Mouse (Mus musculus): Measurements from ENCODE around the gene Atp5c1.
A peak's percentile ranks its signal among the peaks of the same experiment; 100 is the strongest.

The Atp5c1 gene

GRCm38 (mm10) chr2:10049456-10049855 is 30.9 kb downstream of the Atp5c1 start:
- no peak for DNase-seq

- DNase-seq: peak; percentile 95
Measured at GRCm38 (mm10) chr2:10048461-10048860, 31.8 kb downstream of the Atp5c1 start, which contains the start of gene Taf3. Gene Taf3 (minus strand): TSS chr2:10048596.

- DNase-seq: peak; percentile 39
Measured at GRCm38 (mm10) chr2:10047758-10048436, 32.4 kb downstream of the Atp5c1 start.

GRCm38 (mm10) chr2:10034976-10035375 is 45.3 kb downstream of the Atp5c1 start:
- no peak for DNase-seq

GRCm38 (mm10) chr2:10033684-10034083 is 46.6 kb downstream of the Atp5c1 start:
- DNase-seq: no peak

GRCm38 (mm10) chr2:10029755-10030154 is 50.6 kb downstream of the Atp5c1 start:
- peak; percentile 17 for DNase-seq

- DNase-seq: no peak
Measured at GRCm38 (mm10) chr2:10024264-10024663, 56.0 kb downstream of the Atp5c1 start.

- no peak for DNase-seq
Measured at GRCm38 (mm10) chr2:10021296-10021695, 59.0 kb downstream of the Atp5c1 start.

- no peak for DNase-seq
Measured at GRCm38 (mm10) chr2:10014951-10015635, 65.2 kb downstream of the Atp5c1 start.

GRCm38 (mm10) chr2:10010263-10010909 is 69.9 kb downstream of the Atp5c1 start:
- DNase-seq: peak; percentile 73

- no peak for DNase-seq
Measured at GRCm38 (mm10) chr2:10009671-10010254, 70.5 kb downstream of the Atp5c1 start.

- DNase-seq: no peak
Measured at GRCm38 (mm10) chr2:10008593-10008992, 71.7 kb downstream of the Atp5c1 start.
